Mouse (Mus musculus) heart, postnatal 0 days (tissue): ENCODE results near the gene Frem1. TPM values are rescaled to one million over a fixed set of nuclear protein-coding genes. Genes with fewer than 3 reads are reported as not detected.

Experiments used
- ATAC-seq: fragments of 200-750 bp; cut with Nextera tagmentation; 2 replicates; pipeline ENCODE4 v1.8.0; 2017; ENCODE audit warnings: low read depth, moderate number of reproducible peaks, moderate library complexity; ENCODE audit not compliant: insufficient read depth
- DNase-seq: peaks from one replicate; pipeline ENCODE4 v3.0.0-alpha.2; 2016; ENCODE audit warnings: low spot score
- H3K27ac ChIP-seq: fragments of 300-500 bp; sonication (generic); 2 replicates; pipeline ENCODE4 v1.5.1; 2014; ENCODE audit warnings: low read depth, mild to moderate bottlenecking
- H3K27me3 ChIP-seq: fragments of 300-500 bp; sonication (generic); 2 replicates; pipeline ENCODE4 v1.6.1; 2014; ENCODE audit warnings: low read length, mixed read lengths; ENCODE audit not compliant: control insufficient read depth, insufficient read depth
- H3K36me3 ChIP-seq: fragments of 300-500 bp; sonication (generic); replicated peaks from 2 replicates; pipeline ENCODE4 v1.6.1; 2014; ENCODE audit warnings: low read length, mixed read lengths; ENCODE audit not compliant: control insufficient read depth, insufficient read depth
- H3K4me1 ChIP-seq: fragments of 300-500 bp; sonication (generic); 2 replicates; pipeline ENCODE4 v1.6.1; 2014; ENCODE audit warnings: antibody characterized with exemption; ENCODE audit not compliant: control insufficient read depth, insufficient read depth
- H3K4me2 ChIP-seq: fragments of 300-500 bp; sonication (generic); 2 replicates; pipeline ENCODE4 v1.6.1; 2014; ENCODE audit warnings: low read depth, mild to moderate bottlenecking, low read length, moderate library complexity
- H3K4me3 ChIP-seq: fragments of 300-500 bp; sonication (generic); 2 replicates; pipeline ENCODE4 v1.5.1; 2014; ENCODE audit warnings: low read depth, low read length
- H3K9ac ChIP-seq: fragments of 300-500 bp; sonication (generic); replicated peaks from 2 replicates; pipeline ENCODE4 v1.6.1; 2014; ENCODE audit warnings: low read depth, low read length, mixed read lengths
- H3K9me3 ChIP-seq: fragments of 300-500 bp; sonication (generic); replicated peaks from 2 replicates; pipeline ENCODE4 v1.6.1; 2016; ENCODE audit warnings: low read length; ENCODE audit not compliant: control insufficient read depth
- CTCF ChIP-seq: IDR thresholded peaks from 2 replicates; pipeline ENCODE4 v1.5.1; 2016; ENCODE audit warnings: antibody characterized with exemption, control low read depth, low read depth
- EP300 ChIP-seq: IDR thresholded peaks from 2 replicates; pipeline ENCODE4 v1.6.1; 2016; ENCODE audit warnings: antibody characterized with exemption, low read depth
- WGBS: fragments of 180-500 bp; shearing (Covaris S2); extraction: QIAGEN DNeasy Blood & Tissue Kit; methylation state at CpG from one replicate; pipeline ENCODE4 v1.1.7; 2014; 5-methylcytosine and 5-hydroxymethylcytosine counted together
- polyA plus RNA-seq: library from polyadenylated mRNA; unstranded; fragments of >200 nt; fragmentation: Nextera tagmentation; extraction: Ambion mirVana; gene quantifications from 2 replicates; pipeline ENCODE4 v1.2.1, GENCODE M21; 2015
- total RNA-seq: library from RNA; depleted of rRNA; stranded (reverse); fragments of >200 nt; gene quantifications from 2 replicates; pipeline ENCODE4 v1.2.3, GENCODE M21; 2014; ENCODE audit warnings: low replicate concordance

The Frem1 gene
- total and polyA plus RNA-seq, 2 experiments from 2014 or later, result 1.1 to 10.3 TPM

DNA sequence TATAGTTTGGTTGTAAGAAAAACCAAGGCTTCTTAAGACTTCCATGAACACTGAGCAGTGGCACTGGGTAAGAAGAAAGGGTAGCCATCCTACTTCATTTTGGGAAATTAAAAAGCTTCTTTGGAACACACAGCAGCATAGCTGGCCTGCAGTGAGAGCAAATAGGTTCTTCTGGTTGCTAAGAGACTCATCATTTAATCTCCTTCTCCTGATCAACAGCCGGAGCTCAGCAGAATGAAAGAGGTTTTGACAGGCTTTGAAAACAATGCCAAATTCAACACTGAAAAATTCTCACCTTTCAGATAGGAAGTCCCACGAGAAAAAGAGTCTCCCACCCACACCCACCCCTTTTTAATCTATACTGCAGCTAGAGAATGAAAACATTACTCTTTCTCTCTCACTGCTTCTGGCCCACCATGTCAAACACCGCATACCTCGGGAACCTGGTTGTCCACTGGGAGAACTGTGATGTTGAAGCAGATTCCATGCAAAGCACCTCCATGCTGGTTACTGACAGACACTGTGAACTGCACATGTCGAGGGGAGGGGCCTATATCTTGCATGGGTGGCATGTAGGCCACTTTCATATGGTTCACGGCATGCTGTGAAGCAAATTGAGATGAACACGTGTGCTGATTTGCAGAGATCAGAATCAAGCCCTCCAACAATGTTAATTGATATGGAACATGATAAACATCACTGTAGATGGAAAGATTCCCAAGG, 61.0 kb downstream of the Frem1 start:
- no peak for DNase-seq
- Histone ChIP-seq H3K4me2 (no peak overlapping the region), H3K36me3 (no peaks in the 10 kb centered on the region), H3K4me1 (no peaks in the 10 kb centered on the region), H3K9me3 (no peaks in the 10 kb centered on the region), H3K4me3 (no peak overlapping the region), H3K27me3 (no peaks in the 10 kb centered on the region), H3K9ac (no peak overlapping the region), H3K27ac (no peak overlapping the region)
- ATAC-seq, result no peak
- TF ChIP-seq CTCF, result no peak
- TF ChIP-seq EP300, result no peak
- WGBS, result 62% methylated on average over 7 of the region's 7 CpGs

DNA sequence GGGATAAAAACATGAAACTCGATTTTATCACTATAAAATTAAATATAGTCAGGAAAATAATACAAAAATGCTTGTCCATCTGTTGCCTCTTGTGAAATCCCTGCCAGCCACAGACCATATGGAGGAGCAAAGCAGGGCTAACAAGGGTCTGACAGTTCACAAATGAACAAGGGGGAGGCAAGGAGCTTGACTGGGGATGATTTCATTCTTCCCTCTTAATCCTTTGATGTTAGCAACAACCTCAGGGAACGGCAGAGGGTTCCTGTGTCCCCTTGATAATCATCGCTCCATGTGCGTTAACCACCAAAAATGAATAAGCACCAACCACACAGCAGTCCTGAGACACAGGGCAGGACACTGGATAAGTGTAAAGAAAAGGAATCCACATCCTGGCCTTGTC, 79.8 kb downstream of the Frem1 start:
- TF ChIP-seq EP300 (no peak), CTCF (no peak)
- H3K4me3 ChIP-seq, result no peak overlapping the region
- H3K4me2 ChIP-seq, result no peak overlapping the region
- no peaks in the 10 kb centered on the region for H3K4me1 ChIP-seq
- no peaks in the 10 kb centered on the region for H3K36me3 ChIP-seq
- H3K27ac ChIP-seq, result no peak overlapping the region
- DNase-seq, result no peak
- 58% methylated on average over 4 of the region's 4 CpGs for WGBS
- ATAC-seq, result no peak
- H3K9ac ChIP-seq, result no peak overlapping the region
- no peaks in the 10 kb centered on the region for H3K27me3 ChIP-seq
- H3K9me3 ChIP-seq, result no peaks in the 10 kb centered on the region

DNA sequence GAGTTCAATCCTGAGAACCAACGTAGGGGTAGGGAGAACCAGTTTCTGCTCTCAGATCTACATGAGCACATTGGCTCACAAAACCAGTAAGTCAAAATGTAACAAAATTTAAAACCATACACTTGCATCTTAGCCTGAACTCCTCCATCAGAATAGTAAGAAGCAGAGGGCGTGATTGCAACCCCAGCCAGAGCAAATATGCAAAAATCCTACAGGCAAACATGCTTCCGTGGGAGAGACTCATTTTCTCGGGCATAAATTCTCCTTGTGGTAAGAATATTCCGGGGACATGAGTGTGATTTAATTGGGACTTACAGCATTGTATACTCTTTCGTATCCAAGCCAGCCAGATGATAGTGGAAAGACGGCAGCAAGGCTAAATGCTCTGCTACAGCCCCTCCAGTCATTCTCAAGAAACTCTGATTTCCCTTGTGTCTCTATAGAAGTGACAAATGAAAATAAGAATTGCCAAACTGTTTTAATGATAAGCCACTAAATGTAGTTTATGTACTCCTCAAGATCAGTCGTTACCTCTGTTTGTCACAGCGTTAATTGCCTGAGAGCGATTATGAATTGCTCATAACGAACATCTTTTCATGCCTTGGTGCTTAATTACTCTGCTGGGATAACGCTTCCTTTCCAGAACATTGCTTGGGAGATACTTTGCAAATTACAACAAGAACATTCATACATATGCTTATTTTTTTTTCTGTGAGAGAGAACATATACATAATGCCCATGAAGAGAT, 81.1 kb downstream of the Frem1 start:
- DNase-seq (no peak), ATAC-seq (no peak)
- WGBS, result 85% methylated on average over 12 of the region's 12 CpGs
- H3K4me1 ChIP-seq, result no peaks in the 10 kb centered on the region
- H3K27me3 ChIP-seq, result no peaks in the 10 kb centered on the region
- no peak for TF ChIP-seq EP300
- no peak for TF ChIP-seq CTCF
- H3K27ac ChIP-seq, result no peak overlapping the region
- H3K9me3 ChIP-seq, result no peaks in the 10 kb centered on the region
- H3K9ac ChIP-seq, result no peak overlapping the region
- H3K4me2 ChIP-seq, result no peak overlapping the region
- no peaks in the 10 kb centered on the region for H3K36me3 ChIP-seq
- no peak overlapping the region for H3K4me3 ChIP-seq

DNA sequence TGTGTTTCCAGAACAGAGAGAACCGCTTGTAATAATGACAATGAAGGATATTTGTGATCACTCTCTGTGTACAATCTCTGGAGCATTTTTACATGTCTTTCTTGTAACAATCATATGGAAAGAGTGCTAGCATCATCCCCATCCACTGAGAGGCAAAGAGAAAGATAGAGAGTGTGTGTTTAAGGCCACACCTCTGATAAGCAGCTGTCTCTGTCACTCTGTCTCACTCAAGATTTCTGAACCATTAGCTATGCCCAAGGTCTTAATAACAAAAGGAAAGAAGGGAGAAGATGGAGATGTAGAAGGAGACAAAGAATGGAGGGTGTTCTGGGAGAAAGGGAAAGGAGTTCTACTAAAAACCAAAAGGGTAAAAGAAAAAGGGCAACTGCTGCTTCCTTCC, 91.1 kb downstream of the Frem1 start:
- DNase-seq, result no peak
- 79% methylated on average over 1 of the region's 1 CpGs for WGBS
- H3K9ac ChIP-seq, result no peak overlapping the region

DNA sequence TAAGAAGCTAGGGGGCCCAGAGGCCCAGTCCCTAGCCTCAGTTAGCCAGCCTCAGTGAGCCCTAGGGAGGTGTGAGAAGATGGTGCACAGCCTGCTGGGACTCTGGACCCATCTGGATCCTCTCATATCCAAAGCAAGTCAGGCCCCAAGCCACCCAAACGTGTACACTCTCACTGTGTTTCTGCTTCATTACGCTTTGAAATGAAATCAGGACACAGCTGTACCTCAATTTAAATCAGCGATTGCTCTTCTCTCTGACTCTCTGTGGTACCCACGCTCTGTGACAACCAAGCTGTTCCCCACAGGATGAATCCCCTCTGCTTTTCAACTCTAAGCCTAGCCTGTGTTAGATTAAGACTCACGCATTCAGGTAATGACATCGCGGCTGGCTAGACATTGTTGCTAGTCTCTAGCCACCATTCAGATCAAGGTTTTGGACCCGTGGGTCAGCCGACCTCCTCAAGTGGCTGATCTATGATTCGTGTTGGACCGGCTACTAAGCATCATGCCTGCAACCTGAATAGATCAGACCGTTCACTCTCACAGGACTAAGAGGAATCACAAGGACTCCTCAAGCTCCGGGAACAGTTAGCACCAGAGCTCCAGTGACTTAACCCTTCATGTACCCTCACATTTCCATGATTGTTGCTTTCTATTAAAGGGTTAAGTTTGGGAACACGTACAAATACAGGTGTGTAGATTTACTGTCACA, 94.2 kb downstream of the Frem1 start:
- H3K4me2 ChIP-seq, result no peak overlapping the region
- no peak for ATAC-seq
- H3K4me1 ChIP-seq, result no peaks in the 10 kb centered on the region
- no peak overlapping the region for H3K9ac ChIP-seq
- H3K4me3 ChIP-seq, result no peak overlapping the region
- no peaks in the 10 kb centered on the region for H3K9me3 ChIP-seq
- no peak overlapping the region for H3K27ac ChIP-seq
- TF ChIP-seq CTCF (no peak), EP300 (no peak)
- 73% methylated on average over 14 of the region's 14 CpGs for WGBS
- no peak for DNase-seq
- no peaks in the 10 kb centered on the region for H3K27me3 ChIP-seq
- H3K36me3 ChIP-seq, result no peaks in the 10 kb centered on the region

More for the DNA sequence above, 91.1 kb downstream of the Frem1 start:
- TF ChIP-seq CTCF (no peak), EP300 (no peak)
- Histone ChIP-seq H3K27ac (no peak overlapping the region), H3K27me3 (no peaks in the 10 kb centered on the region), H3K36me3 (no peaks in the 10 kb centered on the region), H3K4me1 (no peaks in the 10 kb centered on the region), H3K9me3 (no peaks in the 10 kb centered on the region), H3K4me2 (no peak overlapping the region), H3K4me3 (no peak overlapping the region)
- ATAC-seq, result no peak
